Mouse (Mus musculus): ENCODE measurements around the gene Gm39566.

Gm39566 gene

GRCm38 (mm10) chr11:69834001-69834549 lies 19.0 kb upstream of the Gm39566 start:
- no peak for DNase-seq (ENCODE audit: low spot score)

- DNase-seq (ENCODE audit: low spot score): no peak
Observed at GRCm38 (mm10) chr11:69833554-69833953, 18.5 kb upstream of the Gm39566 start.

GRCm38 (mm10) chr11:69828832-69829231 lies 13.7 kb upstream of the Gm39566 start:
- no peak for DNase-seq (ENCODE audit: low spot score)

- no peak for DNase-seq (ENCODE audit: low spot score)
Observed at GRCm38 (mm10) chr11:69823456-69823855, 8.4 kb upstream of the Gm39566 start.

GRCm38 (mm10) chr11:69822080-69822479 lies 7.0 kb upstream of the Gm39566 start, which contains the start of gene Spem1:
Spem1 (minus strand) TSS chr11:69822180.
- no peak for DNase-seq (ENCODE audit: low spot score)

- no peak for DNase-seq (ENCODE audit: low spot score)
Observed at GRCm38 (mm10) chr11:69818871-69819270, 3.8 kb upstream of the Gm39566 start.

- DNase-seq (ENCODE audit: low spot score): no peak
Observed at GRCm38 (mm10) chr11:69818365-69818764, 3.3 kb upstream of the Gm39566 start, which contains the start of gene Spem2. Spem2 (minus strand) TSS chr11:69818465.

GRCm38 (mm10) chr11:69816520-69816919 lies 1.4 kb upstream of the Gm39566 start:
- no peak for DNase-seq (ENCODE audit: low spot score)

- no peak for DNase-seq (ENCODE audit: low spot score)
Observed at GRCm38 (mm10) chr11:69810280-69810679, 4.8 kb downstream of the Gm39566 start.

GRCm38 (mm10) chr11:69807641-69808040 lies 7.5 kb downstream of the Gm39566 start:
- no peak for DNase-seq (ENCODE audit: low spot score)

GRCm38 (mm10) chr11:69806378-69806777 lies 8.7 kb downstream of the Gm39566 start:
- DNase-seq (ENCODE audit: low spot score): no peak

GRCm38 (mm10) chr11:69804972-69805909 lies 9.9 kb downstream of the Gm39566 start, which contains the start of gene Tmem102:
Tmem102 (minus strand) TSS chr11:69805624.
- no peak for DNase-seq (ENCODE audit: low spot score)

- no peak for DNase-seq (ENCODE audit: low spot score)
Observed at GRCm38 (mm10) chr11:69804652-69804940, 10.5 kb downstream of the Gm39566 start.

GRCm38 (mm10) chr11:69803786-69804651 lies 11.1 kb downstream of the Gm39566 start:
- DNase-seq (ENCODE audit: low spot score): no peak

- DNase-seq (ENCODE audit: low spot score): no peak
Observed at GRCm38 (mm10) chr11:69803328-69803727, 11.8 kb downstream of the Gm39566 start.

- no peak for DNase-seq (ENCODE audit: low spot score)
Observed at GRCm38 (mm10) chr11:69802648-69803105, 12.4 kb downstream of the Gm39566 start.

- no peak for DNase-seq (ENCODE audit: low spot score)
Observed at GRCm38 (mm10) chr11:69801379-69801977, 13.6 kb downstream of the Gm39566 start, which contains the start of gene Fgf11. Fgf11 (minus strand) TSS chr11:69801857.

- no peak for DNase-seq (ENCODE audit: low spot score)
Observed at GRCm38 (mm10) chr11:69800392-69801197, 14.5 kb downstream of the Gm39566 start.

- no peak for DNase-seq (ENCODE audit: low spot score)
Observed at GRCm38 (mm10) chr11:69800138-69800391, 15.0 kb downstream of the Gm39566 start.

GRCm38 (mm10) chr11:69799394-69800137 lies 15.5 kb downstream of the Gm39566 start:
- no peak for DNase-seq (ENCODE audit: low spot score)
